Mouse (Mus musculus): ENCODE data around the gene Olfr1046.
"Not testable (repeated sequence)": the region's sequence is repeated elsewhere in the genome, so short reads cannot be mapped to it uniquely, and the experiment has no call there.

The Olfr1046 gene

GRCm38 (mm10) chr2:86219214-86219613 is at the start of gene Olfr1046:
Olfr1046 (minus strand) TSS chr2:86219314.
- DNase-seq (ENCODE audit: inconsistent ontology term): no peak

GRCm38 (mm10) chr2:86258228-86258627 is 39.1 kb upstream of the Olfr1046 start, which contains the start of gene Olfr1049:
Olfr1049 (minus strand) TSS chr2:86258328.
- DNase-seq (ENCODE audit: inconsistent ontology term): not testable (repeated sequence)

- DNase-seq (ENCODE audit: inconsistent ontology term): no peak
Observed at GRCm38 (mm10) chr2:86240189-86240588, 21.1 kb upstream of the Olfr1046 start, which contains the start of gene Olfr1048. Olfr1048 (minus strand) TSS chr2:86240289.

- DNase-seq (ENCODE audit: inconsistent ontology term): no peak
Observed at GRCm38 (mm10) chr2:86231301-86231700, 12.2 kb upstream of the Olfr1046 start, which contains the start of gene Olfr1047. Olfr1047 (minus strand) TSS chr2:86231401.

- DNase-seq (ENCODE audit: inconsistent ontology term): no peak
Observed at GRCm38 (mm10) chr2:86202909-86203308, 16.2 kb downstream of the Olfr1046 start, which contains the start of gene Olfr1045. Olfr1045 (minus strand) TSS chr2:86203009.

GRCm38 (mm10) chr2:86195863-86196262 is 23.3 kb downstream of the Olfr1046 start:
- no peak for DNase-seq (ENCODE audit: inconsistent ontology term)

- no peak for DNase-seq (ENCODE audit: inconsistent ontology term)
Observed at GRCm38 (mm10) chr2:86185583-86185982, 33.5 kb downstream of the Olfr1046 start, which contains the start of gene Olfr52. Olfr52 (minus strand) TSS chr2:86185683.

- DNase-seq (ENCODE audit: inconsistent ontology term): no peak
Observed at GRCm38 (mm10) chr2:86179950-86180349, 39.2 kb downstream of the Olfr1046 start.

GRCm38 (mm10) chr2:86177720-86178119 is 41.4 kb downstream of the Olfr1046 start, which contains the start of gene Olfr1044:
Olfr1044 (minus strand) TSS chr2:86177820.
- no peak for DNase-seq (ENCODE audit: inconsistent ontology term)

GRCm38 (mm10) chr2:86175422-86175821 is 43.7 kb downstream of the Olfr1046 start:
- not testable (repeated sequence) for DNase-seq (ENCODE audit: inconsistent ontology term)

GRCm38 (mm10) chr2:86167422-86167821 is 51.7 kb downstream of the Olfr1046 start, which contains the start of gene Olfr1043:
Olfr1043 (minus strand) TSS chr2:86167522.
- DNase-seq (ENCODE audit: inconsistent ontology term): no peak

All from Muller cell, postnatal 12 days (primary cell).